Mouse (Mus musculus) kidney, postnatal 4 days (tissue): Measurements from ENCODE around the gene Cpsf3.
A peak's percentile ranks its signal among the peaks of the same experiment; 100 is the strongest.

Experiments used
- DNase-seq, 2 experiments: peaks; one replicate each; pipeline ENCODE4 v3.0.0; 2021; ENCODE audit warnings: mixed read lengths in 2 of 2

The Cpsf3 gene

DNA sequence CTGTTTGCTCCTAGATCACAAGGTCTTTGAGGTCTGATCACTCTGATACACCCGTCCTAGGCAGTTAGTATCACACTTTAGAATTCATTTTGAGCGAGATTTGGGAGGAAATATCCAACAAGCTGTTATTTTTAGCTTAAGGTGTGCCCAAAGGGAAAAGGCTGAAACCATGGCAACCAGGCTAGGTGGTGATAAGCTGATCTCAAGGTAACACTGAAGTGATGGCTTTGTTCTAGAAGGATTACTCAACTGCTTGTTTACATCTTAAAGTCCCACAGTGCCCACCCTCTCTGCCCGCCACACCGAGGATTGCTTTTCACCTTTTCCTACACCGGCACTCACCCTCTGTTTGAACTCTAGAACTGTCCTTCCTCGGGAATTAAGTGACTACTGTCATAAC lies 4.5 kb downstream of the Cpsf3 start:
- DNase-seq = no peak

- no peak for DNase-seq
These were observed 13.7 kb downstream of the Cpsf3 start for GRCm38 (mm10) chr12:21298856-21299255.

DNA sequence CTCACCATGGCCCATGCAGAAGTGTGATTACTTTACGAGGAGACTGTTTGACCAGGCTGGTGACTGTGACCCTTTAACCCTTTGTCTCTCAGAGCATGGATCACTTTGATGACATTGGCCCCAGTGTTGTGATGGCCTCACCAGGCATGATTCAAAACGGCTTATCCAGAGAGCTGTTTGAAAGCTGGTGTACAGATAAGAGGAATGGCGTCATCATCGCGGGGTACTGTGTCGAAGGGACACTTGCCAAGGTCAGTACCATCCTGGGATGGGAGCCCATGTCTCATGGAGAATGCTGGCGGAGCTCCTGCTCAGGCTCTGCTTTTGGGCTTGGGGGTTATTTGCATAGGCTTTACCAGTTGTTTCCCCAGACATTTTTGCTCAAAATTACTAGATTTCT lies 16.1 kb downstream of the Cpsf3 start:
- DNase-seq = no peak

DNA sequence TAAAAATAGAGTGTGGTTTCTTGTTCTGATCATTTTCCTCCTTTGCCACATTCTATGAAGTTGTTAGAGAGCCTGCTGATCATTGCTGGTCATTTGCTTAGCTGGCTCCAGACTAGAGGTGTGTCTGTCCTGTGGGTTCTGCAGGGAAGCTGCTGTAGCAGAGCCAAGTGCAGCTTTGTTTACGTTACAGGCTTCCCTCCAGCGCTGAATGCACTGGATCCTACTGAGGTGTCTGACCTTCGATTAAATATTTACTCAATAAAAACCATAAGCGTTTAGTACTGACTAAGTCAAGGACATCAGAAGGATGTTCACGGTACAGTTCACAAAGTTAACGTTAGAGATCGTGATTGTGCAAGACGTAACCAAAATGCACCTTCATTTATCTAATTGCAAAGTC lies 16.7 kb downstream of the Cpsf3 start:
- DNase-seq = peak in 1 of 2 experiments; percentile 38

- DNase-seq = peak; percentile 27 to 53
These were observed 17.2 kb downstream of the Cpsf3 start for GRCm38 (mm10) chr12:21302361-21302783.

- DNase-seq = peak in 1 of 2 experiments; percentile 22
These were observed 20.6 kb downstream of the Cpsf3 start for GRCm38 (mm10) chr12:21305741-21306140.

DNA sequence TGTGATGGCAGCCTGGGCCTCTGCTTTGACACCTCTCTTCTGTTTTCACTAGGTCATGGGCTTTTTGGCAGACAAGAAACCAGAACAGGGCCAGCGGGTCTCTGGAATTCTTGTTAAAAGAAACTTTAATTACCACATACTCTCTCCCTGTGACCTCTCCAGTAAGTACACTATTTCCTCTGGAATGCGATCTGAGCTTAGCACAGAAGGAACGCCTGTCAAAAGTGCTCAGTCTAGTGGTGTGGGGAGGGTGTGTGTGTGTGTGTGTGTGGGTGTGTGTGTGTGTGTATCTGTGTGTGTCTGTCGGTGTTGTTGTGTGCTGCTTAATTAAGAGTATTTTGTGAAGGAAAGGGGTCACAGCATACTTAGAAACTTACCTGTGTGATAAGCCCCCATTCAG lies 21.5 kb downstream of the Cpsf3 start:
- no peak for DNase-seq

- DNase-seq = peak; percentile 21 to 53
These were observed 27.0 kb downstream of the Cpsf3 start for GRCm38 (mm10) chr12:21312201-21312600.

GRCm38 (mm10) chr12:21315923-21316868 lies 31.0 kb downstream of the Cpsf3 start, which contains the start of gene Iah1:
Iah1 (plus strand) TSS chr12:21316389.
- DNase-seq = peak; percentile 90 to 93

DNA sequence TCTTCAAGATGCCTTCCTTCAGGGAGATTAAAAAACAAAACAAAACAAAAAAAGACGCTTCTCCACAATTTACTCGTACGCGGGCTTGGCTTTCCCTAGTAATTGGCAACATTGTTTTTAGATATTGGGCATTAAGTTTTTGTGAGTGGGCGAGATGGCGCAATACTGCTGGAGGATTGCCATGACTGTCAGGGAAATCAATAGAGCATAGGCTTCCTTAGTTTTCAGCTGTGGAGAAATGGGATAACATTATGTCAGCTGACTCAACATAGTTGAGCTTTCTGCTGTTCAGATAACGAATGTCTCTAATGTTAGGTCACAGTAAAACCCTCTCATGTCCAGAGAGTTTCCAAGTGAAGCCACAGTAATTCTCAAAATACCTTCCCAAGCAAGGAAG lies 31.7 kb downstream of the Cpsf3 start:
- peak in 1 of 2 experiments; percentile 27 for DNase-seq

GRCm38 (mm10) chr12:21318143-21318895 lies 33.1 kb downstream of the Cpsf3 start:
- peak; percentile 82 to 86 for DNase-seq

GRCm38 (mm10) chr12:21320317-21320716 lies 35.1 kb downstream of the Cpsf3 start:
- no peak for DNase-seq

GRCm38 (mm10) chr12:21321170-21321569 lies 36.0 kb downstream of the Cpsf3 start:
- DNase-seq = no peak

DNA sequence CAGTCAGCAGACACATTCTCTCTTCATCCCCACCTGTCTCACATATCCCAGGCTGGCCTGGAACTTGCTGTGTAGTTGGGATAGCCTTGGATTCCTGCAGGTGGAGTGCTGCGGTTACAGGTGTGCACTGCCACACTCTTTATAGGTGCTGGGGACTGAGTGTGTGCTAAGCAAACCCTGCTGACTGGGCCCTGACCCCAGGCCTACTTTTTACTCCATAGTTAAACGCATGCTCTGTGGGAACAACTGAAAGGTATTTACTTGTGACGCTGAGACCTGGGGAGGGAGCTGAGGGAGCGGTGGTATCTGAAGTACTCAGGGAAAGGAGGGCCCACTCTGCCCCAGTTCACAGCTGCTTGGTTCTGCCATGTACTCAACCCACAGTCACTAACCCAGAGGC lies 37.1 kb downstream of the Cpsf3 start:
- DNase-seq = no peak

- no peak for DNase-seq
These were observed 37.7 kb downstream of the Cpsf3 start for GRCm38 (mm10) chr12:21322856-21323255.

- DNase-seq = no peak
These were observed 38.9 kb downstream of the Cpsf3 start for GRCm38 (mm10) chr12:21324101-21324500.

DNA sequence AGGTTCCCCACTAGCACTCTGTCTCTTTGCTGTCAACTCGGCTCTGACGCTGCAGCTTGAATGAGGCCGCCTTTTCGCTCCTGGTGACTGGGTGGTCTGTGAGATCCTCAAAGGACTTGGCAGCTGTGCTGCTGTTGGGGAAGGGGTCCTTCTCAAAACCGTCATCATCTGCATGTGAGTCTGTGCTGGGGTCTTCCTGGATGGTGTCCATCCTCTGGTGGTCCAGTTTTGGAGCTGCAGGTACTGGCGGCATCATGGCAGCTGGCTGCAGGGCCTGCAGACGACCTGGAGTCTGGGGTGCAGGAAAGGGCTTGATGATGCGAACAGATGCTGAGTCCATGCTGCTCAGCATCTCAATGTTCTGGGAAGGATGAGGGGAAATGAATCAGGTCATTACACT lies 40.1 kb downstream of the Cpsf3 start:
- DNase-seq = no peak

DNA sequence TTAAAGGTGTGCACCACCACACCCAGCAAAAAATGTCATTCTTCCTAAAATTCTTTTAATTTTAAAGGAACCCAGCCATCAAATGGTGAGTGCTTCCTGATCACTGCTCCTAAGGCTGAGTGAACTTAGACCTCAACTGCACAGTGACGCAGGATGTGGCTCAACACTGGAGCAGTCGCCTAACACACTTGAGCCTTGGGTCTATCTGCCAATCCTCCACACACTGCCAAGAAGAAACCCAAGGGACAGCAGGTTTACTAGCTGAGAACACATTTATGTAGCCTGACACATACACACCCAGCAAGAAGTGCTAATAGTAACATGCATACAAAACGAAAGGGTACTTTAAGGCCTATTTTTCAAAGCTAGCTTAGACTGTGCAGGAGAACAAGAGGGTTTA lies 41.1 kb downstream of the Cpsf3 start:
- DNase-seq = no peak

- DNase-seq = no peak
These were observed 44.6 kb downstream of the Cpsf3 start for GRCm38 (mm10) chr12:21329661-21330400.

DNA sequence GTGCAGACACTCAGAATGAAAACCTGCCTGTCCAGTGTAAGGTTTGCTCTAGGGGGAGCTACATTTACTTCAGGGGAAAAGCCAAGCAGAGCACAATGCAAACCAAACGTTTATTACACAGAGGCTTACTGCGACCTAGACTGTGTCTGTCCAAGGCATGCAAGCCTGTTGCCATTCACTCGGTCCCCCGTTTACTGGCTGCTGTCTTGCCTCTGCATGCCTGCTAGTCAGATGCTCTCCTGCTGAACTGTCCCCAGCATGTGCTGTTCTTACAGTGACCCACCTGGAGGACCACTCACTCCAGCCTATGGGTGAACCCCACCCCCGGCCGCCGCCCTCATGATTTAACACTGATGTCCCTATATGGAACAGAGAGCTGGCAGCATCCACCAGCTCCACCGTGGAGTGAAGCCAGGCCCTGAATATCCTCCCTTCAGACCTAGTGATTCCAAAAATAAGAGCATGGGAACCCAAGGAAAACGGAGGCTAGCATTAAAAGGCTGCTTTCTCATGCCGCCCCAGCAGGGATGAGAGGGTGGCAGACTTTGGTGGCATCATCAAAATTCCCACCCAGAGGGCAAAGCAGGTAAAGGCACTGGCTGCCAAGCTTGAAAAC lies 45.9 kb downstream of the Cpsf3 start:
- no peak for DNase-seq

DNA sequence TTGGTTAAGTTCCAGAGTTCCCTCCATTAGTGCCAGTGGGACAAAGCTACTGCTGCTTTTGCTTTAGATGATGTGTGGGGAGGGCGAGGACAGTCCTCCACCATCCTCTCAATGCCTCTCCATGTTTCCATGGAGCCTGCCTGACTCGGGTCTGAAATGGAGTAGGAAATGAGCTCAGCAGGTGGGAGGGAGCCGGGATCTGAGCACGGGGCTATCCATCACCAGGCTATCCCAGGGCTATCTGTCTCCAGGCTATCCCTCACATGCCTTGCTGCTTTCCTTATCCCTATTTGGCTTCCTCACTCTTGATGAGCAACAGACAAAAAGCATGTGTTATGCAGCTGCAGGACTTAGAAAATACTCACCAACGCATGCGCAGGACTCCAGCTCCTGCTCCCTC lies 46.5 kb downstream of the Cpsf3 start:
- DNase-seq = no peak

- no peak for DNase-seq
These were observed 47.8 kb downstream of the Cpsf3 start for GRCm38 (mm10) chr12:21333021-21333420.

GRCm38 (mm10) chr12:21333766-21334165 lies 48.6 kb downstream of the Cpsf3 start:
- no peak for DNase-seq
